10 mouse cellular contexts compared by ENCODE assay signal in the genomic region with DNA sequence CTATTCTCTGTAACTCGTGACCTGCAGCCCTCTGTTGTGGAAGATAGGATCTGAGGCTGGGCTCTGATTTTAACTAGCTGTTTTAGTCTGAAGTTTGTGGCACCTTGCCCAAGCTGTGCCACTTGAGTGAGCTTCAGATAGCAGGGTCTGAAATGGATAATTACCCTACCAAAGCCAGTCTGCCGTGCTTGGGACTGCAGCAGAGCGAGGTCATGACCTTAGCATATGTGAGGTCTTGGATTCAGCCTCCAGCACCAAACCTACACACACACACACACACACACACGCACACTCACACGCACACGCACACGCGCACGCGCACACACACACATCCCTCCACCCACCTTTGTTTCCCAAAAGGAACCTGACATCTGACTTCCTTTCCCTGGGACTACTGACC. TPM values are rescaled to one million over a fixed set of nuclear protein-coding genes. Genes with fewer than 3 reads are reported as not detected.
A peak's percentile ranks its signal among the peaks of the same experiment; 100 is the strongest.
DNase-seq lines count a peak whose midpoint lies in the region; ATAC-seq and TF ChIP-seq lines count a peak whose summit lies in the region.
"Had no signal": no experiment of that assay in that cellular context is flagged by ENCODE, and none has a peak within 500 bp of the region (broad histone marks: within the 10 kb centered on the region; RNA-seq: fewer than 3 reads in every experiment).

No protein-coding gene starts in this region.

- WGBS in hindbrain, embryonic 11.5 days = 76% methylated on average over 10 of the region's 10 CpGs
- 58% methylated on average over 10 of the region's 10 CpGs for WGBS in hindbrain, embryonic 14.5 days

- H3K27ac ChIP-seq in hindbrain, embryonic 11.5 days (ENCODE audit: low read depth, low read length) = no peak overlapping the region
- no peak overlapping the region for H3K27ac ChIP-seq in hindbrain, embryonic 14.5 days

- no peaks in the 10 kb centered on the region for H3K27me3 ChIP-seq in hindbrain, embryonic 11.5 days (ENCODE audit: control insufficient read depth, insufficient read depth, low read length)
- no peaks in the 10 kb centered on the region for H3K27me3 ChIP-seq in hindbrain, embryonic 14.5 days (ENCODE audit: control insufficient read depth, insufficient read depth, low read length)

- no peak overlapping the region for H3K4me3 ChIP-seq in hindbrain, embryonic 11.5 days (ENCODE audit: low read depth, low read length)
- H3K4me3 ChIP-seq in hindbrain, embryonic 14.5 days (replicated peaks; ENCODE audit: low read length) = no peak overlapping the region

- no peaks in the 10 kb centered on the region for H3K36me3 ChIP-seq in hindbrain, embryonic 11.5 days (ENCODE audit: control insufficient read depth, insufficient read depth, low read length)
- H3K36me3 ChIP-seq in hindbrain, embryonic 14.5 days (replicated peaks; ENCODE audit: control insufficient read depth, insufficient read depth) = no peaks in the 10 kb centered on the region

- TF ChIP-seq CTCF in brain, embryonic 14.5 days (IDR thresholded peaks at IDR 0.05; ENCODE audit: borderline replicate concordance, extremely low read depth, insufficient read depth, insufficient read length) = no peak

- intact Hi-C loops in heart, postnatal 14 days (cut with DNase I) = no loop called here

- no peak overlapping the region for H3K9ac ChIP-seq in hindbrain, embryonic 11.5 days (ENCODE audit: low read depth, low read length)
- H3K9ac ChIP-seq in hindbrain, embryonic 14.5 days = no peak overlapping the region

- TF ChIP-seq POLR2A in brain, embryonic 14.5 days (IDR thresholded peaks at IDR 0.05; ENCODE audit: borderline replicate concordance, extremely low read depth, insufficient read depth, insufficient read length, poor library complexity, severe bottlenecking) = no peak

- no peaks in the 10 kb centered on the region for H3K4me1 ChIP-seq in hindbrain, embryonic 11.5 days (replicated peaks; ENCODE audit: control insufficient read depth, insufficient read depth, low read length)
- H3K4me1 ChIP-seq in hindbrain, embryonic 14.5 days (replicated peaks; ENCODE audit: control insufficient read depth, insufficient read depth, low read length) = no peaks in the 10 kb centered on the region

- no peaks in the 10 kb centered on the region for H3K9me3 ChIP-seq in hindbrain, embryonic 11.5 days (ENCODE audit: control insufficient read depth, low read length)
- no peaks in the 10 kb centered on the region for H3K9me3 ChIP-seq in hindbrain, embryonic 14.5 days (ENCODE audit: control insufficient read depth, low read length)

- DNase-seq in hindbrain, embryonic 11.5 days (ENCODE audit: low spot score) = peak; percentile 22
- DNase-seq in hindbrain, embryonic 14.5 days (ENCODE audit: low spot score) = no peak
- DNase-seq in brain, embryonic 14.5 days (ENCODE audit: low read depth) = peak; percentile 70
- peak; percentile 9 to 15 for DNase-seq in heart, postnatal 14 days
- peak; percentile 70 to 74 for DNase-seq in kidney, postnatal 36 days
- no peak for DNase-seq in spleen, postnatal 36 days (ENCODE audit: low spot score in 2 of 2)
- DNase-seq in adrenal gland, postnatal 25 days = no peak
- DNase-seq in cerebellum, postnatal 36 days = no peak
- DNase-seq: thymus, adult 18-20 months had no signal

- no peak overlapping the region for H3K4me2 ChIP-seq in hindbrain, embryonic 11.5 days (replicated peaks; ENCODE audit: low read depth, low read length)
- H3K4me2 ChIP-seq in hindbrain, embryonic 14.5 days (replicated peaks) = no peak overlapping the region

- ATAC-seq in hindbrain, embryonic 11.5 days (ENCODE audit: low FRiP score) = no peak
- ATAC-seq in hindbrain, embryonic 14.5 days (ENCODE audit: low FRiP score) = no peak
- ATAC-seq: intestine, embryonic 16.5 days had no signal

RNA-seq across cellular contexts. Expression of a gene that starts 27.5 kb away (rescaled TPM):
- polyA plus RNA-seq in hindbrain, embryonic 11.5 days (2014; fragmentation: Nextera tagmentation; extraction: Ambion mirVana) = 10.1 and 14.7 TPM in 2 replicates
- 8.0 and 12.0 TPM in 2 replicates for polyA plus RNA-seq in hindbrain, embryonic 14.5 days (2014; fragmentation: Nextera tagmentation; extraction: Ambion mirVana)
- 39.8 and 42.7 TPM in 2 replicates for polyA plus RNA-seq in brain, embryonic 14.5 days (2012; rRNA removed)
- 10 to 100 TPM; 36.5 to 36.6 TPM for total RNA-seq in heart, postnatal 14 days (2021)
- total RNA-seq in adrenal gland, postnatal 25 days (2021) = 172 and 180 TPM in 2 replicates

Comparison
In these comparisons a context has a peak if more than half of its experiments do, and no peak if none do; other contexts are left out.
1. DNase-seq: peak in hindbrain, embryonic 11.5 days (single experiment), brain, embryonic 14.5 days (single experiment), heart, postnatal 14 days (2 of 2) and kidney, postnatal 36 days (2 of 2); none in hindbrain, embryonic 14.5 days (single experiment), spleen, postnatal 36 days (0 of 2), adrenal gland, postnatal 25 days (single experiment) and cerebellum, postnatal 36 days (0 of 2).